Mouse (Mus musculus) spleen, postnatal 36 days (tissue): ENCODE measurements around the gene Pikfyve.
A peak's percentile ranks its signal among the peaks of the same experiment; 100 is the strongest.
"Not testable (repeated sequence)": the region's sequence is repeated elsewhere in the genome, so short reads cannot be mapped to it uniquely, and the experiment has no call there.

Experiments
- DNase-seq, 2 experiments: peaks; one replicate each; pipeline ENCODE4 v3.0.0; 2022; ENCODE audit warnings: low spot score in 2 of 2, mixed read lengths in 1 of 2

Pikfyve gene

DNA sequence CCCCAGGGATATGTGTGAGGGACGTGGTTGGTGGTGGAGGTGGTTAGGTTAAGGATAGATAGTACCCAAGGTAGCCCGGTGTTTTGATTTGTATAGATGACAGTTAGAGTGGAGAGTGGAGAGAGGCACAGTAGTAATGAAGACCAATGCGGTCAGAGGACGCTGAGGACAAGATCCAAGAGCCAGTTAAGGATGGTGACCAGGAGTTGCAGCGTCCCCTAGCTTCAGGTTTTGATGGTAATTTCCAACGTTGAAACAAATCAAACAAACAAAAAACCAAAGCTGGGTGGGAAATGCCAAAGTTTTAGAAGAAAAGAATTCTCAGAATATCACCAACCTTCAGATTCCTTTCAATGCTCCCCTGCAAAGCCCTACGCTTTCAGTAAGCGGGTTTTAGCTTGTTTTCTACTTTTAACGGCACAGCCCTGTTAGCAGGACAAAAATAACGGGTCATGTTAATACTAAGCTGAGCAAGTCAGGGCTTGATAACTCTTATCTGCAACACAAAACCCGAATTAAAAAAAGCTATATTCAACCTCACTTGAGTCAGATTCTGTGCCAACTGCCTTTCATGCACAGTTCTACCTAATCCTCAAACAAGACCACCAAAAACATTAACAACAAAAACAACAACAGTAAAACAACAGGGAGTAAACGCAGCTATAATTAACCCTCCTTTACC, 818 bp upstream of the Pikfyve start:
- no peak for DNase-seq

DNA sequence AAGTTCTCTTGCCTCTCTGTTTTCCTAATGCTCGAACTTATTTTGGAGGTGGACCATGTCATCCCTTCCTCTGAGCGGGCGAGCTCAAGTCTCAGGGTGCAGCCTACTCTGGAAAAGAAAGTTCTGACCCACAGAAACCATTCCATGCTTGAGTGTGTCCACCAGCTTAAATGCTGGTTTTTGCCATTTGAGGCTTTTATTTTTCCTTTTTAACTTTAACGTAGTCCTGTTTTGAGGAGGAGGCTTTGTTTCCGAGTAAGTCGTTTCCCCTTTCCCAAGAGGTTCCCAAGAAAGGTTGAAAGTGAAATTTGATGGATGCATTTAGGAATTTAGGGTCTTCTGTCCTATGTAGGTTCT, 569 bp downstream of the Pikfyve start:
- DNase-seq, result no peak

DNA sequence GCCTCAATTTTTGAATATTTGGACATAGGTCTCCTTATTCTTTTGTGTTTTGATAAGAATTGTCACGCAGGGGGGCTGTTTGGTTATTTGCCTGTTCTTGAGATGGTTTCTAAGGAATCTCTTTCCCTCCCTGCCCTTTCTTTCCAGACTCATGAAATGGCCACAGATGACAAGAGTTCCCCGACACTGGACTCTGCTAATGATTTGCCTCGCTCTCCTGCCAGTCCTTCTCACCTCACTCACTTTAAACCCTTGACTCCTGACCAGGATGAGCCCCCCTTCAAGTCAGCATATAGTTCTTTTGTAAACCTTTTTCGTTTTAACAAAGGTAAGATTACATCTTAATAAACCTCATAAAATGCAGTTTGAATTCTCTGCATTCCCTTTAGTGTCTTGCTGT, 3.7 kb downstream of the Pikfyve start:
- DNase-seq, result no peak

DNA sequence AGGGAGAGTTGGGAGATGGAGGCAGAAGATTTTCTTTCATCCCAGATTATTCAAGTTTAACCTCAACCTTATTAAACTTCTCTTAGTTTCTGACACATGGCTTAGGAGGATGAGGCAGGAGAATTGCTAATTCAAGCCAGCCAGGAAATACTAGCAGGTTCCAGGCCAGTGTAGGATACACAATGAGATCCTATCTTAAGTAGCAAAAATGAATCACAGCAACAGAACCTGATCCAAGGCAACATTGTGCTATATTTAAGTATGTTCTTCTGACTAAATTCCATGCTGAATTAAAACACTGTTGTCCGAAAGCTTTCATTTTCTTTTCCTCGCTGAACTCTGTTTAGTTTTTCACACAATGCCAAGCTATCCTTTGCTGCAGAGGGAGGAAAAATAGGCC, 6.7 kb downstream of the Pikfyve start:
- DNase-seq, result no peak

DNA sequence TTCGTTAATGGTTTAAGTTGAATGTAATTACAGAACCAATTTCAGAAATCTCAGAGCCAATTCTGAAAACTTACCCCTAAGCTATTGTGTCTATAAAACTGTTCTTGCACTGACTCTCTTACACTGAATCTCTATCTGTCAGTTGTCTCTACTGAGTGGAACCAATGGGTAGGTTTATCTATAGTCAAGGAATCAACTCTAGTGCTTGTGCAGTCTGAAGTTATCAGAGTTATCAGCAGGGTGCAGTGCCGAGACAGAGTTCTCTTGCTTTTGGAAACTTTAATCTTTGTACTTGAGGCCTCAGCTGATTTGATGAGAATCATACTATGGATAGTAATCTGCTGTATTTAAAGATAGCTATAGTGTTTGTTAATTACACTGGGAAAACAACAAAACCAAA, 11.9 kb downstream of the Pikfyve start:
- DNase-seq, result no peak

DNA sequence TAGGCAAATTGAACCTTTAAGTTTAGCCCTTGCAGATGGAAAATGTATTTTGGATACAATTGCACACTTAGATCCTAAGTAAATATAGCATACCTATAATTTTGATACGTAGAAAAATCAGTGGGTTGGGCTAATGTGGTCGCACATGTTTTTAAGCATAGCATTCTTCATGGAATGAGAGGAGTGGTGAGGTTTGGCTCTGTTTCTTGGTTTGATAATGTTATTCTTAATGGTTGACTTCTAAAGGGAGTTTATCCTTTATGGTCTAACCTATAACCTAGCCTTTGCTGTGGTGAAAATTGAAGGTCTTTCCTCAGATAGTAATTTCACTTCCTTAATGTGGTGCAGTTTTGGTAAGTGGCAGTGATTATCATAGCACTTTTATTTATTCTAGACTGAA, 12.4 kb downstream of the Pikfyve start:
- DNase-seq, result no peak

DNA sequence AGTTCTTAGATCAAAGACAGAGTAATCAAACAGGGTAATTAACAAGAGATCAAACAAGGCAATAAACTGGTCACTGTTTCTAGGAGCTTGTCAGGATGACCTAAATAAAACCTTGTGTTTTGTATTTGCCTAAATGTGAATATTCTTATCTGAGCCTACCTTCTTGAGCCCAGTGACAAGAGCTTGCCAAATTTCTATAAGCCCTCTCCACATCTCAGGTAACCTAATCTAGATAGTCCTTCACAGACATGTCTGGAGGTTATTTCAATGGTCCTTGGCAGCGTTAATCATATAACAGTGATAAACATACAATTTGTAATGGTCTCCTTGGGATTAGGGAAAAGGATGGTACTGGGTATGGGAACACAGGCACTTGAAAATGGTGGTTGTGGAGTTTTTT, 17.8 kb downstream of the Pikfyve start:
- no peak for DNase-seq

DNA sequence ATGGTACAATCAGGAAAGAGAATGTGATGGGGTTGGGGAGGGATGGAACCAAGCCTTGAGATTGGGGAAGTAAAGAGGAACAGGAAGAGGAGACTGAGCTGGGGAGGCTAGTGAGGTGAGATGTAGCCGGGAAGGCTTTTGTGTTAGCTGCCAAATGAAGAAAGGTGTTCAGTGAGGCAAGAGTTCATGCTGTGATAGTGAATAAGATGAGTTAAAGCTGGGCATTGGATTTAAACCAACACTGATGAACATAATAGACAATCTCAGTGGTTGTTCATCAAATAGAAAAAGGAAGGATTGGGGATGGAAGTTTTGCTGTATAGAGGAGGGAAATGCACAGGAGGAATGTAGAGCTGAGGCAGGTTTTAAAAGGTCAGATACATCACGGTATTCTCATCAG, 26.7 kb downstream of the Pikfyve start:
- DNase-seq, result no peak

DNA sequence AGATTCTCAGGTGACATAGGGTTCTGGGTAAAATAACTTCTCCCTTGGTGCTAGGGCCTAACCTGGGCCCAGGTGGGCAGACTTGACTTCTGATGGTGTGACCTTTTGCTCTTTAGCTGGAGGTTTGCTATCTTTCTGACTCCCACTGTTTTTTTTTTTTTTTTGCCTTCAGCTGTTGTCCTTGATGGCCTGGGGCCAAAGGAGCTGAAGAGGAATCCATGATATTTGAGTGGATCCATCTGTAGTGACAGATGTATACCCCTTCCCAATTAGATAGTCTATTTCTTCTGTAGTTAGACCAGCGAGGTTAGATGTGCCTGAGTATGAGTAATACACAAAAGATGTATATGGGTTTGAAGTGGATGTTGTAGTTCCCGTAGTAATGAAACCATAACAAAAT, 31.1 kb downstream of the Pikfyve start:
- DNase-seq, result no peak

DNA sequence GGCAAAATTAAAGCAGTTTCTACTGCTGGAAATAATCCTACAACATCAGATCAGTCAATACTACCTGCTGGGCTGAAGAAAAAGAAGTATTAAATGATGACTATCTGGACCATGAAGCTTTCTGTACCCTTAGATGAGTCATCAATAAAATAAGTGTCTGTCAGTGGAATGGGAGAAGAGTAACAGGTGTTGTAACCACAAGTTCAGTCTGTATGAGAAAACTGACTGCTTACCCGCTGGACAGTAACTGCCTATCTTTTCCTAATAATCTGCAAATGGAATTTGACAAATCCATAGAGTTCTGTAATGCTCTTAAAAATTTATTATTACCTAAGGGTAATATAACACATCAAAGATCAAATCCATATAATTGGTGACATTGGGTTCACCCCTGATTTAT, 31.5 kb downstream of the Pikfyve start:
- DNase-seq, result no peak

DNA sequence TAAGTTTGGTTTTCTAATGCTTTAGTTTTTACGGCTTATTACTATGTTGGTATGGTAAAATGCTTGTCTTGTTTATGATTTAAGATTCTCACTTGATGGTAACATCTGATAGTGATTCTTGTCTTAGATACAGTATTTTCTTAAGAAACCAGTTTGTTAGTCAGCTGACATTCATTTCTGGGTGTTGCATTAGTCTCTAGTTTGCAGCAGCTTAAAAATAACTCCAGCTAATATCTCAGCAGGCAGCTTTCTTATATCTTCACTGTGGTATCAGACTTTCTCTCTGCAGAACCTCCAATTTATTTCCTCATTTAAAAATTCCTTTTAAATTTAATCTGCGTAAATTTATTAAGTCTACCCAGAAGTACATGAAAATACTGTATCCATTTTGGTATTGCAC, 37.2 kb downstream of the Pikfyve start:
- DNase-seq, result no peak

DNA sequence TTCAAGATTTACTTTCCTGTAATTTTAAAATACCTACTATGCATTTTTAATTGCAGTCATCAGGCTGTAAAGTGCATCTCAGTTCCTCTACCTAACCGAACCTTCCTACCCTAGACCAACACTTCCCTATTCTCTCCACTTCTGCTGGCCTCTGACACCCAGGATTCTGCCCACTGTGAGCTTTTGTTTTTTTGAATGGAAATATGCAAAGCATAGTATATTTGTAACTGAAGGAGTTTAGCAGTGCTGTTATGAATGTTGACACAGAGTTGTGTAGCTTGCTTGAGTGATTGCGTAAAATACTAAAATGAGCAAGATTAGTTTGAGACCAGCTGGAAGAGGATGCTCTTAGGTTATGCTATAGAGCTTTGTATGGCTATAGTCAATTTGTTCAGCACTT, 41.2 kb downstream of the Pikfyve start:
- peak; percentile 6 to 15 for DNase-seq

DNA sequence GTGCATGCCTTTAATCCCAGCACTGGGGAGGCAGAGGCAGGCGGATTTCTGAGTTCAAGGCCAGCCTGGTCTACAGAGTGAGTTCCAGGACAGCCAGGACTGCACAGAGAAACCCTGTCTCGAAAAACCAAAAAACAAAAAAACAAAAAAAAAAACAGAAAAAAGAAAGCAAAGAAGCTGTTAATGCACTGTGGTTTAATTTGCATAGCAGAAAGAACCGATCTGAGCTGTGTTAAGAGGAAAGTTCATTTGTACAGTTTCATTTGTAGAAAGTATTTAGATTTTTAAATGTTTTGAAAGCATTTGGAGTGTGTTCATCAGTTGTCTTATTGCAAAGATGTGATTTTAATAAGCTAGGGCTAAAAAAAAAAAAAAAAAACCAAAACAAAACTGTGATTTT, 43.3 kb downstream of the Pikfyve start:
- DNase-seq, result not testable (repeated sequence)

DNA sequence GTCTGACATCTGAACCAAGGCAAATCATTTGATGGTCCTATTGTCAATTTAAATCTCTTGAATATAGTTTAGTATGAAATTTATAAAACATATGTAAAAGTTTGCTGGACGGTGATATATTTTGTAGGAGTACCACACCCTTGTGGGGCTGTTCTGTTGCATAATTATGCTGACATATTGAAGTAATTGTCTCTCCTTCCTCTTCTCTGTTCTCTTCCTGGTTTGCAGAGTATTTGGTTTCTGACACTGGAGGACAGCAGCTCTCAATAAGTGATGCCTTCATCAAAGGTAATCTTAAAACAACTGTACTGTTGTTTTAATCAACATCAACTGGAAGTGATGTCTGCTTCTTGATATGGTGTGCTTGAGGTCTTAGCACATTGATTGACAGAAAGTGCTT, 44.1 kb downstream of the Pikfyve start:
- no peak for DNase-seq

DNA sequence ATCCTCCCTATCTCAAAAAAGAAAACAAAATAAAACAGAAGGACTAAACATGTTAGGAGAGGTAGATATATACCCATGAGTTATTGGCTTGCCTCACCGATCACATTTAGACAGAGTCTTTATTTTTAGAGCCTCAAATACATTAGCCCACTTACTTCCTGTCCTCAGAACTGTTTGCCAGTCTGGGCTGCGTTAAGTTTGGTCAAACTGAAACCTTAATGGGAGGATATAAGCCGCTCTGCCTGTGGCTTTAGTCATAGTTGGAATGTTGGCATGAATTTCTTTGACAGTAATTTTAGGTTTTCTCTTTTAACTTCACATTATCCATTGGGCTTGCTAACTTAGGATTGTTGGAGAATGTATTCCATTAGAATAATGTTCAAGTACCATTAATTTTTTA, 51.2 kb downstream of the Pikfyve start:
- peak in 1 of 2 experiments; percentile 4 for DNase-seq

DNA sequence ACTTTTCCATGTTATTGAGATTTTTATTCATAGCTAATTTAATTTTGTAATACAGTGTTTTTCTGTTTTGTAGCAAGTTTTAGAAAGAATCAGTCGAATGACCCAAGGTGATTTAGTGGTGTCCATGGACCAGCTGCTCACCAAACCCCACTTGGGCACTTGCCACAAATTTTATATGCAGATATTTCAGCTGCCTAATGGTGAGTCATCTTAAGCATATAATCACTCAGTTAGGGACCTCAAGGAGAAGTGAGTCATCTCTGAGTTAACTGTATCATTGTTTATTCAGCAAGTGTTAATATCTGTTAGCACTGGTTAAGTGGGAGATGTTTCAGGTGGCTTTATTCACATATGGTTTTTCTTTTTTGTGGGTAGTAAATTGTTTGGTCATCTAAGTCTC, 59.2 kb downstream of the Pikfyve start:
- DNase-seq, result no peak

DNA sequence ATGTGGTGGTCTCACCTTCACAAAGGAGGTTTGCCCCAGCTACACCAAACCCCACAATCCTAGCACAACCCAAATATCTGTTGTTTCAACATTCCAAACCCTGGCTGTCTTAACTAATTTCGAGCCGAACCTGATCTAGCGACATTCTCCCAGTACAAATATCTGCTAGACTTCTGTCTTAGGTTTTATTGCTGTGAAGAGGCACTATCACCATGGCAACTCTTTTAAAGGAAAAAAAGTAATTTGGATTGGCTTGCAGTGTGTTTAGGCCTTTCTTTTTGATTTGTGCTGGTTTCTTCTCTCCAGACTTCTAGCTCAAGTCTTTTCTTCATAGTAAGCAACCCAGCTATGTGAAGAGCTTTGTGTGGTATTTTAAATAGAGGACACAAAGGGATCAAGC, 94.0 kb downstream of the Pikfyve start:
- no peak for DNase-seq

DNA sequence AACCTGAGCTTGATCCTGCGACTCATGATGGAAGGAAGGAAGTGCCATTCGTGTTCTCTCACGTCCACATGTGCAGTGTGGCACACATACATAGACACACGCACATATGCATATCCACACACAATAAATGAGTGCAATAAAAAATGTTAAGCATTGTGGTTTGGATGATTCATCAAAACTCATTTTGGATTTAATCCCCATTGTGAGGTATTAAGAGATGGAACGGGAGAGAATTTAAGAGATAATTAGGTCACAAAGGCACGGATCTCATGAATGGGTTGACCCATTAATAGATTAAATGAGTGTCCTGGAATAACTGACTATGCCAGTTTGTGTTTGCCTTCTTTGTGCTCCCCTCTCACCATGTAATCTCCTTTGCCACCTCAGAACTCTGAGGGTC, 95.3 kb downstream of the Pikfyve start, which contains the start of gene Pth2r:
Pth2r (plus strand) TSS at position 301 of the 400 bp plus-strand sequence.
- no peak for DNase-seq

DNA sequence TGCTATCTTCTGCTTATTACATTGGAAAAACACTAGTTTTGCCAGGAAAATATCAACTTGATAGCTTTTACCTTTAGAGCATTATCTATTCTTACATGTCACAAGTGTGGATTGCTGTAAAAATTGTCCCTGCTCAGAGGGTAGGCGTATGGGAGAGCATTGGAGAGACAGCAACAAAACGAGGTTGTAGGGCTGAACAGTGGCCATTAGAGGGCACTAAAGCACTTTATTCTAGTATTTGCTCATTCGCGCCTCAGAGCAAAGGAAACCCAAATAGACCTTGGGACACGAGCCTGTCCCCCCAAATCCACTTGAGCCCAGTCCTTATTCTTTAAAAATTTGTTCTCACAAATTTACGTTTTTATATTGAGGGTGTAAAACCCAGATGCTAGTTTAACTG, 96.3 kb downstream of the Pikfyve start:
- DNase-seq, result peak; percentile 5 to 14

DNA sequence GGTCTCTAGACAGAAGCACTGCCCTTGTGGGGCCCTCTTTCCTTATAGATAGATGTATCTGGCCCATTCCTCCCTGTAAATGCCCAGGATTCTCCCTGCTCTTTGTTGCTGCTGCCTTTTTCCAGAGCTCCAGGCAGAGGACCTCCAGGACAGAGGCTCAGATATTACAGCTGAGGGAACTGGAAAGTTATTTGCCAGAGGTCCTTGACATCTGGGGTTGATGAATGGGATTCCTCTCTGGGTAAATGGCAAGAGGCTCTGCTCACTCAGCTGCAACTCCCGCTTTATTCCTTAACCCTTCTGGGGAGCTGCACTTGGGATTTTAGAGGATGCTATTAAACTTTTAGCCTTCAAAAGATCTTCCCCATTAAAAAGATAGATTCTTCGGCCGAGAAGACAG, 122.0 kb downstream of the Pikfyve start:
- DNase-seq, result no peak

DNA sequence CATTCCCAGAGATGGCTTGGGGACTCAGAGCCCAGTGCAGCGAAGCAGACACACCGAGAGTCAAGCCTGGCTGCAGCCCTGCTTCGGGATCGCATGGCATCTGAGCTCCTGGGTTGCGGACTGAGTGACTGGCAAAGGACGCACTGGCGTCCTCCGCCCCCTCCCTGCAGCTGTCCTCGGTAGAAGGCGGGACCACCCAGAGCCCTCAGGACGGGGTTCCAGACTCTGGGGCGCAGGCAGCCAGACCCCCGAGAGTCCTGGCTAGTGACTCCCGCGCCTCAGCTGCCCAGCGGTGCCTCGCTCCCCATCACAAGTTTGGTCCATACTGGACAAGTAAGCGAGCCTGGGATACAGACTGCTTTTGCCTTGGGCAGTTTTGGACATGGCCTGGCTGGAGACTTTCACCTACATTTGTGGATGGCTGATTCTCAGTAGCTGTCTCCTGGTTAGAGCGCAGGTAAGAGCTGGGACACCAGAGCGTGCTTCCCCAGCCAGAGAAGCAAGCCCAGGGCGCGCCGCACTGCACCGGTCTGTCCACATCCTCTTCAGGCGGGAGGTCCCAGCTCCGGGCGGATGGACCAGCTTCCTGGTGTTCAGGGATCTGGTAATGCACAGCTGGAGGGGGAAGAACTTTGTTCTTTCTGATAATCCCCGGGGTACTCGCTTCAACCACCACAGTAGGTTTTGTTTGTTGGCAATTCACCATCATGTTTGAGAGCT, 124.9 kb downstream of the Pikfyve start:
- DNase-seq, result no peak

DNA sequence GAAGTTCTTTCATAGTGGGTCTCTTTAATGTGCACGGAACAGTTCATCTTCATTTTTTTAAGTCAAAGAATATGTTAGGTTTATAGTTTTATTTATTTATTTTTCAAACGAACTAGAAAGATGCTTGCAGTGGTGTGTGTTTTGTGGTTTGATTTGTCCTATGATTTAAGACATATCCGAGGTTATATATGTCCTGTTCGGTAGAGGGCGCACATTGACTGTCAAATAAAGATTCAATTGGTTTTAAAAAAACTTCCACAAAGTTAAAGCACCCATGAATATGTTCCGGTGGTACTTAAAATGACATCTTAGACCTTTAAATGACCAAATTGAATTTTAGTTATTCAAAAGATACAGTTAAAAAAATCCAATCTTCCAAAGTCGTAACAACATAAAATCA, 125.6 kb downstream of the Pikfyve start:
- no peak for DNase-seq

DNA sequence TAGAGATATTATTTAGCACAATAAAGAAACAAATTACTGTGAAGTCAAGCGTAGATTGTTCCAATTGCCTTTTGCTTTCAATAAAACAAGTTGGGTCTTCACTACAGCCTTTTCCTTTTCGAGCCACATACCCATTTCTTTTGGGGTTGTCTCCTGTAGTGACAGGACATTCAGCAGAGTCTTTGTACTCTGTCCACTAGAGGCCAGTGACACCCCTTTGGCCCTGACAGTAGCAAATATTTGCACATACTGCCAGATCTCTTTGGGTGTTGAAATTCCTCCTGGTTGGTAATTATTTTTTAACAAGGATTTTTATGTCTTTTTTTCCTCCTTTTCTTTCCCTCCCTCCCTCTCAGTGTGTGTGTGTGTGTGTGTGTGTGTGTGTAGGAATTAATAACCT, 126.4 kb downstream of the Pikfyve start:
- DNase-seq, result no peak
